Mouse (Mus musculus) mesoderm, embryonic 11.5 days (tissue): Measurements from ENCODE around the gene Hsd17b12.

ENCODE experiments used
- DNase-seq: peaks from one replicate; pipeline ENCODE4 v3.0.0-alpha.2; 2012; ENCODE audit warnings: low read depth, low spot score

Hsd17b12 gene

DNA sequence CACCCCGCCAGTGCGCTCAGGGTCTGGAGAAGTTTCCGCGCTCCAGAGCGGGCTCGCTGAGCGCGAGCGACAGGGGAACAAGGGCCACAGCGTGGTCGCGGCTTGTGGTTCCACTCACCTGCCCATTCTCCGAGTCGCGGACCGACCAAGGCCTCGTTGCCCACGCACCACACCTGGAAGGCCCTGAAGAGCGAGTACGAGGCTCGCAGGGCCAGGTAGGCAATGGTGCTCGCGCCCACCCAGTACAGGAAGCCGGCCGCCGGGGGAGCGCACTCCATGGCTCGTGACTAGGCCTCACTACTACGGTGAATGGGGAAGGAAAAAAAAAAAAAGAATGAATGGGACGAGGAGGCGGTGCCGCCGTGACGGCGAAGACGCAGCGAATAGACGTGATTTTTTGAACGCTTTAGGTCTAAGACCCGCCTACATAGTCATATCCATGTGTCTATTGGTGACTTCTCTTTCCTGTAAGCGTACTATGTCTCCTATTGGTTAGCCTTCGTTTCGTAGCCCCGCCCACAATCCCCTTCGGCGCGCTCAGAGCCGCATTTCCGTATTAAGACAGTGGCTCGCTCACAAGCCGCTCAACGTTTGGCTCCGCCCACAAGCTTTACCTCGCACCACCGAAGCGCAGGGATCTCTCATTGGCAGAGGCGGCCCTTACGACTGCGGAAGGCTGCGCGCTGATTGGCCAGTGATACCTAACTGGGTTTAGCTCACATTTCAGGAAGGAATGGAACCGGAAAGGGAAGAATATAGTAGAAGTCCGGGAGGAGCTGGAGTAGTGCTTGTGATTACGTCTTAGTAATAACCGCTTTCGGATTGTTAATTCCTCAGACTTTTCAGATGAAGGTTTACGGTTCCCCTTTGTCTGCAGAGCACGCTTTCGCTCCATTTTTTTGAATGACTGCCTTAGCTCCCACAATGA is at the start of gene Hsd17b12:
Gene Hsd17b12 (minus strand): TSS at position 373 of the 928 bp plus-strand sequence.
- DNase-seq: peak; percentile 100

DNA sequence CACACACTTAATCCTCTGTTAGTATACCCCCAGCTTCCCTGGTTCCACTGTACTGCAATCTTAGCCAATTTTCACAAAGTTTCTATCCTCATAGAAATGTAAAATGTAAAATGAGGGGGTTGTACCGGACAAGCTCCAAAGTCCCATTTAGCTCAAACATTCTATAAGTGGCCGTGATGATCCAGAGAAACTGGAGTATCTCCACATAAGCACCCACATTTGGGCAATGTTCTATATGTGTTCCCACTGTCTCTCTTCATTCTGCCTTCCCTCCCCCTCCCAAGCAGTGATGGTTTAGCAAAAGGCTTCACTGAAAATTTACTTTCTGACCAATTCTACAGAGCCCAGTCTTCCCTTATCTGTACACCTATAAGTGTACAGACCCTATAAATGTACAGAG is 27.1 kb upstream of the Hsd17b12 start:
- no peak for DNase-seq

DNA sequence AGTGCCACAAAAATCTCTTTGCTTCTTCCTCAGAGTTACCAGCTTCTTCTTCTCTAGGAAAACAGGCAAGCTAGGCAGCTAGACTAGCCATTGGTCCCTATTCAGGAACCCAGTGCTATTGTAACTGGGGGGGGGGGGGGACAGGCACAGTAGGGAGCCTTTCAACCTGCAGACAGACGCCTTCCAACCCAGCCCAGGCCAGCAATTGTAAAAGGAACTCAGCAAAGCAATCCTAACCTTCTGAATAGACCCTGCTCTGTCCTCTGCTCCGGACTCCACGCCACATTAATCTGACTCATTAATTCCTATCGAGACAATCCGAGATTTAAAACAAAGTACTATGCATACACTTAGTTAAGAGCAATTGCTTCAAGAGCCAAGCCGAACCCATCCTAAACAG is 26.4 kb upstream of the Hsd17b12 start:
- DNase-seq: no peak

DNA sequence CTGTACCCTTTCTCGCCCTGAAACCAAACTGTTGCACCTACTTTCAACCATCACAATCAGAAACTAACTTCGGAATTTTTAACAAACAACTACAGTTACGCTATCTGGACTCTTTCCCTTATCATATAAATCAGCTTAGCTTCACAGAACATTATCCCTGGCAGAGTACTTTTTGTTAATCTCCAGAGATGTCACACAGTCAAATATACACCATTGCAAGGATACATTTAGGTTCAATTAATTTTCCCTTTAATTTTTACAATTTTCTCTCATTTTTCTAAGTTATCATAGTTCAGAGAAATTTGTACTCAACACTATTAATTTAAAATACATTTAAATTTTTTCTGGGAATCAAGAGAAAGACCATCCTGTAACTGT is 21.3 kb upstream of the Hsd17b12 start:
- no peak for DNase-seq

DNA sequence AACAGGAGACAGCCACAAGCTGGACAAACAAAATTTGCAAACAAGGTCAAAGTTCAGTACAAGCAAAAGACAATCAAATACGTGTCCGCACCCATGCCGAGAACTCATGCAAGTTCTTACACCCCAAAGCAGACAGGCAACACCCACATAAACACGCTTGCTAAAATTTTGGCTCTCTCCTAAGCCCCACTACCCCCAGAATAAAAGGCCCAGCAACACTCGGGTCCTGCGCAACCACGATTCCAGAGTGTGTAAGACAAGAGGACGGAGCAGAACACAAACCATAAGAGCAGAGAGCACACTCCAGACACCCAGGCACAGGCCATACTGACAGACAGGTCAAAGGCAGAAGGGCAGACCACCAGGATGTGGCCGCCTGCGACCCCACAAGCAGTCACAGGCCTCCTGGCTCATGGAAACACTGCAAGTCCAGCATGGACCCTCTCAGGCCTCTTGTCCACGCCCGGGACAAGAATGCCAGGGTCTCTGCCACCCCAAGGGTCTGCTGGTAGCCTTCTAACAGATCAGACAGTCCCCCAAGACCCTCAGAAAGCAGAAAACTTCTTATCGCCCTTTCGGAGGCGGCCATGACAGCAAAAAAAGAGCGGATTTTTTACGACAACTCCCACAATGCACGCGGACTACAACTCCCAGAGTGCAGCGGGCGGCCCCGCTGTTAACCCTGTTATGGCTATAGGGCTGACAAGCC is 20.7 kb upstream of the Hsd17b12 start:
- peak; percentile 87 for DNase-seq

DNA sequence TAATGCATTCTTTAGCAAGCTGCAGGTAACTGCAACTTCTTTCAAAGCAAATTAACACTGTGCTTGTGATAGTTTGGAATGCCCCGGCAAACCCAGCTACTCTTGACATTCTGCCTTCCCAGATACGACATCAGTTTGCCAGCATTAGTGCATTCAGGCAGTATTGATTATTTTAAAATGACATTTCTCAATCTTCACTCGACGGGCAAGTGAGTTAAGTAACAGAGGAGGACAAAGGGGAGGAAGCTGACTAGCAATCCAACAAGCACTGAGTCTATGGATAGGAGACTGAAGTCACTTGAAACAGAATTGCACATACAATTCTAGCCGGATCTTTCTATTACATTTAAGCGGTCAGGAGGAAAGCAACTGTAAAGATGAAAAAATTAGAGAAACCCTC is 19.5 kb upstream of the Hsd17b12 start:
- no peak for DNase-seq

DNA sequence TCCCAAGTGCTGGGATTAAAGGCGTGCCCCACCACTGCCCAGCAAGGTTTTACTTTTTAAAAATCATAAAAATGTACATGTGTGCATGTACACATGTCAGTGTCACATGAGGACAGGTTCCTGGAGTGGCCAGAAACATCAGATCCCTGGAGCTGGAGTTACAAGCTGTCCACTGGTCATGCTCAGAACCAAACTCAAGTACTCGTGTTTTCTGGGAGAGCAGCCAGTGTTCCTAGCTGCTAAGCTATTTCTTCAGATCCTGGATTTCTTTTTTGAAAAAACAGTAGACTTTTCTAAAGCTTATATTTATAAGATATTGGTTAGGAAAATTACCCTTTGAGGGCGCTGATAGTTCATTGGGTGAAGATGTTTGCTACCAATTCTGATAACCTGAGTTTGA is 18.6 kb upstream of the Hsd17b12 start:
- DNase-seq: no peak

DNA sequence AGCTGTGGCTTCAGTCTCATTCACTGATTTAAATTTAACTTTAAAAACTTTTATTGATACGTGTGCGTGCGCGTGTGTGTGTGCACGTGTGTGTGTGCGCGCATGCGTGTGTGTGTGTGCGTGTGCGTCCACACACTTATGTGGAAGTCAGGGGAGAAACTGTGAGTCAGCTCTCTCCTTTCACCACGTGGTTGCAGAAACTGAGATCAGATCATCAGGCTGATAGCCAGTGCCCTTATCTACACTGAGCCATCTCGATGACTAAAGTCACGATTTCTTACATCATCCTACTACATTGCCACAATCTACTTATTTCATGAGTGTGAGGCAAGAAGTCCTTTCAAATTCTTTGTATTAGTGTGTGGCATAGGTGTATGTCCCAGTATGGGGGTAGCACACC is 15.8 kb upstream of the Hsd17b12 start:
- no peak for DNase-seq

DNA sequence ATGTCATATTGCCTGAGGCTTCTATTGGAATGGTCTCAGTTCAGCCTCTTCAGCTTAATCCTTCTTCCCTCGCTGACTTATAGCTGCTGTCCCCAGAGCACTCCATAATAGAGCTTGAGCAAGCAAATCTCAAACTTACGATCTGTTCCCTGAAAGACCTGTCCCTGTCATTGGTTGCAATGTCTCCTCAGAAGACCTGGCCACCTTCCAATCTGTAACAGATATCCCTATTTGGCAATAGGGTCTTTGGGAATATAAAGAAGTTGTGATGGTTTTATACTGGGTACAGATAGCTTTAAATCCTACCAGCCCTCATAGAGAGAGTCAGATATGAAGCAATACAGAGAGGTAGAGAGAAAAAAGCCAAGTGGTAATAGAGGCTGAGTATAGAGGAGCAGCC is 5.4 kb upstream of the Hsd17b12 start:
- DNase-seq: no peak

DNA sequence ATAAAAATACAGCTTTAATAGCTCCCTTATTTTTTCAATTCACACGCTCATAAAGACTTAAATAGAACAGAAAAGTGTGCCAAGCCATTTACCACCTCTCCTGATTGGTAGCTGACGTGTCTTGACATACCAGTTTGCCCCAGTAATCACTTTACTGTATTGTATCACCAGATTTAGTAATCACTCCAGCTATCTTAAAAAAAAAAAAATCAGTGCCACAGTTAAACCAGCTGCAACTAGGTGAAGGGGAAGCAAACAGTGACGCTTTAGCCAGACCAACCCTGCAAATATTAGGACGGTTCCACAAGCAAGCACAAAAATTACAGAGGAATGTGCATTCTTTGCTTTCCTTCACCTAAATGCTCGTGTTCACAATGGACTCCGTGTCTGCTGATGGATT is 4.4 kb upstream of the Hsd17b12 start:
- no peak for DNase-seq

DNA sequence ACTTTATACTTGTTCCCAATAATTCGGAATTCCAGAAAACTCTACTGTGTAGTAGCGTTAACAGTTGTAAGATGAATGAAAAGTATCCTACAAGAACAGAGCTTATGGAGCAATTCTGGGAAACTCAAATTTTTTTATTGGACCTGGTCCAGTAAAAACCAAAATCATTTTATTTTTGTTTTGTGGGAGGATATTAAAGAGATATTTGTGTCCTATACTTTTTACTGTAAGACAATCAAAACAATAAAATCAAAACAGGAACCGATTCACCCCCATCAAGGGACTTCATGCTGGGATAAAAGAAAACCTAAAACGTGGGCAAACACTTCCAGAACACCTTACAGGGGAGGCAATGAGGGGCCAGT is 738 bp upstream of the Hsd17b12 start:
- DNase-seq: no peak

DNA sequence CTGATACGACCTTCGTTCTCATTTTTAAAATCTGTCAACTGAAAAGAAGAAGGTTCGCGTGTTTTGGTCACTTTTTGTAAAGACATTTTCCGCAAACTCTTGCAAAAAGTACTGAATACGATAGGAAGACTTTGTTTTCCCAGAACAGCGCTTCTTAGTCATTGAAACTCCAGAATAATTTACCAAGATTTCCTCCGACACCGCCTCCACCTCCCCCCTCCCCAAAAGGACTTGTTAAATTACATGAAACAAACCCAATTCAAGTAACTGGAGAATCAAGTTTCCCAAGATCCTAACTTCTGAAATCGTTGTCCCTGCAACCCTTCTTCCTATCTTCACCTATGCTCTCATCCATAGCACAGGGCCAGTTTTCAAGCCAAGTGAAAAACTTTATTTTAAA is 713 bp downstream of the Hsd17b12 start:
- DNase-seq: peak; percentile 9

DNA sequence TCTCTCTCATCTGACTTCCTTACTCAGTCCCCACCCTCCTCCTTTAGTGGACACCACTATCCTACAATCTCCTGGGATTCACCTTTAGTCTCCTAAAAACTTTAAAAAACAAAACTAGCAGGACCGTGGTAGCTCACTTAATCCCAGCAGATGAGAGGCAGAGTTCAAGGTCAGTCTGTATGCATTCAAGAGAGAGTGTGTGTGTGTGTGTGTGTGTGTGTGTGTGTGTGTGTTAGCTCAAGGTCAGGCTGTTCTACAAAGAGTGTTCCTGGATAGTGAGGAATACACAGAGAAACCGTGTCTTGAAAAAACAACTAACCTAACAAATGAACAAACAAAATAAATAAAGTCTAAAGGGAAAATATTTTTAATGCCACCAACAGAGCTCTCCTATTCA is 12.6 kb downstream of the Hsd17b12 start:
- DNase-seq: no peak

DNA sequence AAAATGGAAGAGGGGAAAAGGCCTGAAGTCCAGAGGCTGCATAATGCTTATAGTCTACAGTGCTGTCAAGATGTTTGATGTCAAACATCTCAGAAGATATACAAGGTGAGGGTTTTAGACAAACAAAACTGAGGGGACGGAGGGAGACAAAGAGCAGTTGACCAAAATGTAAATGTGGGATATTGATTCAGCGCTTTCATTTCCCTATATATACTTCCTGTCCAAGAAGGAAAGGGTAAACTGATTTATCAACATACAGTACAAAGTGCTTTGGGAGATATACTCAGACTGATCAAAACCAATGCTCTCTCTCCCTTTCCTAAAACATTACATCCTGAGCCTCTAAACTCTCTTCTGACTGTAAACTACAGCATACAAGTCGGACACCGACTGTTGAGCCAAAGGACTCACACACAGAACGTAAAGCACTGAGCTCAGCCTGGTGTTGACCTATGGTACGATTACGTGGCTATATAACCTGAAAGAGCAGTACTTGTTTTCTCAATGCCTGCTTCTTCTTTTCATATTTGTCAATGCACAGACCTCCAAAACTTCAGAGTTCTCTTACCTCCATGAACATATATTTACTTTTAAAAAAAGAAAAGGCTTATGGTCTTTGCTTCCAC is 13.1 kb downstream of the Hsd17b12 start:
- no peak for DNase-seq

DNA sequence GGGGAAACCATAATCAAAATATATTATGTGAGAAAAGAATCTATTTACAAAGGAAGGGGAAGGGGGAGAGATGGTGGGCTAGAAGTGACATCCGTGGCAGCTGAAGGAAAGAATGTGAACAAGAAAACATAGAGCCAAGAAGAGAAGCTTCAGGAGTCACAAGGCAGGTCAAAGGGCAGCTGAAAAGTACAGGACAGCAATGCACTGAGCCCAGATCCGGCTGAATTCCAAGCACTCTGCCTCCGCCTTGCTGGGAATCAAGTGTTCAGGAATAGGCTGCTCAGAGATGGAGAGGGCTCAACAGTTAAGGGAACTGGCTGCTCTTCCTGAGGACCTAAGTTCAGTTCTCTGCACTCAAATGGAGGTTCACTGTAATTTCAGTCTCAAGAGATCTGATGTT is 16.5 kb downstream of the Hsd17b12 start:
- peak; percentile 13 for DNase-seq

DNA sequence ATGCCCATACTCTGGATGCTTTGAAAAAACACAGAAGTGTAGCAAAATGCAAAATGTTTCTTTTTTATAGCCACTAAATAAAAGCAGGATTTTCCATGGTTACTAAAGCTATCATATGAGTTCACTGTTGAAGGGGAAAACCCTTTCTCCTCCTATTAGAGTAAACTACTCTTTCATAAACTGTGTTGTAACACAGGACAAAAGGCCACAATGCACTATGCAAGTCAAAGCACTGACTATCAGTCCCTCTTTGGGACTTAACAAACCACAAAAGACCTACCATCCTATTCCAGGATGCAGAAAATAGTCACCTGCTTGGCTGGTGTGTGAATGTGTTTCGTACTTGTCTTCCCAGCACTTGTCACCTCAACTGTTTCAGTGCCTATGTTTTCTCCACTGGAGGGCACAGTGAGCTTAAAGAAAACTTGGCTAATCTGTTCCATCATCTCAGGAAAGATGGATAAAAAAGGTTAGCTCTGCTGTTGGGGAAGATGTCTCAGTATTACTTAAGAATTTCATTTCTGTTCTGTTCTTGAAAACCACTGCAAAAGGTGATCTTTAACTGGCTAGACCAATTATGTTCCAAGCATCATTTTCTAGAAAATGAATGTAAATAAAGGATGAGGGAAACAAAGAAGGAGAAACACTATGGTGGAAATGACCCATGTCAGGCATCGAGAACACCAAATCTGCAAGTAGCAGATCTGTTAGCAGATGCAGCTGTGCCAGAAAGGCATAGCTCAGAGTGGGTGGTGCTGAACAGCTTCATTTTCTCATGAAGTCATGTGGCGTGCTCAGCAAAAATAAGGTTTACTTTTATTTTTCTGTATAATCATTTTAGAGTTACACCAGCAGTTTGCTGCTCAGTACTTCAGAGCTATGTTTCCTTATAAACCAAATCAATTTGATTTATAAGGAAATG is 19.0 kb downstream of the Hsd17b12 start:
- DNase-seq: no peak

DNA sequence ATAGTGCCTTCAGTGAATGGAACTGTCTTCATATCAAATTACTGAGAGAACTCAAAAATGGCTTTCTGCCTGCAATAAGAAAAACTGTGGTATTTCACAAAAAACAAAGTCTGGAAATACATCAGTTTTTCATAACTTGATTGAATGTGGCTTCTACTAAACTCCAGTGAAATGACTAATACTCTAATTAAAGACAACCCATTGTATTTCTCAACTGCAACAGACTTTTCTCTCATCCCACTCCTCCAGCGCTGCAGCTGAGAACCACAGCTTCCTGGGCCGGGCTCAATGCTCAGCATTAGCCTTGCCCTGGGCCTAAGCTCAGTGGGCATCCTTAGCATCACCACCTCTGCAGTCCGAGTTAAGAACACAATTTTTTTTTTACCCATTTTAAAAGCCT is 20.9 kb downstream of the Hsd17b12 start:
- no peak for DNase-seq

DNA sequence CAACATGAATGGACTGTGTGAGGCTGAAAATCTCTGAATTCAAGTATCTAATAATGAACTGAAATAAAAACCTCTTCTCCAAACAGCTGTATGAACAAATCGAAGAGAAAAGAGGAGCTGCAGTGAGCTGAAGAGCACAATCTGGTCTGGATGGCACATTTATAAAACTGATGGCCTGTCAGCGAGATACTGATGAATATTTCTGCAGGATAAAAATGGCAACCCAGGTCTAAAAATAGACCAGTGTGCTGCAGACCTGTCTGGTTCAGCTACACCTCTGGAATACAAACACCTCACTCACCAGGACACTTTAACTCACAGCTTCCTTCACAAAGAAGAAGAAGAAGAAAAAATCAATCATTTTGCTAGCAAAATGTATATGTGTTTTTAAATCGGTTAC is 29.3 kb downstream of the Hsd17b12 start:
- no peak for DNase-seq

DNA sequence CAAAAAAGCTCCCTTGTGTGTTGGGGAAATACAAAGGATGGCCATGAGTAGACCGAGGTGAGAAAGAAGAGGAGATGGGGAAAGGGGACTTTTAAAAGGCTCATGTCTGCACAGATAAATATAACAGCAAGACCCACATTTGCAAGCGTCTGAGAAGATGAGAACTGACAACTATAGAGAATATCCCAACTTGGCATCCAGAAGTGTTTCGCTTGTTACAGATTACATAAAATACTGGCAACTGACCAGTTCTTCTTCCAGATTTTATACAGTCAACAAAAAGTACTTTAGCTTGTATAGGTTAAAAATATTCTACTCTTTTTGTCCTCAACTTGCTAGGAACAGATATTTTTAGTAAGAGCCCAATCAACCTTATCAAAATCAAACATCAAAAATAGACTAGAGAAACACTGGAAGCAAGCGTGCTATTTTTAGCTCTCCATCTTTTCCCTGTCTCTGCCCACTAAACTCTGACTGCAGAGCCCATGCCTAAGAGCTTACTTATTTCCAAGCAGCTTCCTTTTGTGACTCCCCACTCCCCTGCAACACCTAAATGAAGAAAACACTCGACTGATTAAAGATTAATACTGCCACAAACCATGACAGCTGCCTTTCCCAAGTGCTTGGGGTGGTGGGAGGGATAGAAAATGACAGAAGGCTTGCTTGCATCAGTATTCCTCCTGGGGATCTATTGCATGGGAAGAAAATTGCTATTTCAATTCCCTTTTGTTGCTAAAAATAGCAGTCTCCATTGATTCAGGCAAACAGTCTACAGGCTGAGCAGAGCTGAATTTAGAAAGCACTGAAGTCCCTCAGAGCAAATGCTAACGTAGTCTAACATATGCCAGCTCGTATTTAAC is 35.4 kb downstream of the Hsd17b12 start:
- peak; percentile 28 for DNase-seq

DNA sequence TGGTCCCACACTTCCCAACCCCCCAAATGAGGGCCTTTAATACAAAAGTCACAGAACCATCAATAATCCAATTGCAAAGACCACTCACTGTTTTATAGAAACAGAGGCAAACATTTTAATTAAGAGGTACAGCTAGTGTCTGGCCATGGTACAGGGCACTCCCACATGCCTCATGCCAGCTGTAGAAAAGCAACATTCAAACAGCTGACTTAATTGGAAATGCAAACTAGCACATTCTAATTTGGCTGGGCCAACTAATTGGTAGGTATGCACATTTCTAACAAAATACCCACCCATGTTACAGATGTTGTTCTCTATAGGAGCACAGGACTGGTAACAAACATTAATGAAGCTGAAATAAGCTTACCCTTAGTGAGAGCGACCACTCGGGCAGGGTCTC is 54.0 kb downstream of the Hsd17b12 start:
- DNase-seq: no peak

DNA sequence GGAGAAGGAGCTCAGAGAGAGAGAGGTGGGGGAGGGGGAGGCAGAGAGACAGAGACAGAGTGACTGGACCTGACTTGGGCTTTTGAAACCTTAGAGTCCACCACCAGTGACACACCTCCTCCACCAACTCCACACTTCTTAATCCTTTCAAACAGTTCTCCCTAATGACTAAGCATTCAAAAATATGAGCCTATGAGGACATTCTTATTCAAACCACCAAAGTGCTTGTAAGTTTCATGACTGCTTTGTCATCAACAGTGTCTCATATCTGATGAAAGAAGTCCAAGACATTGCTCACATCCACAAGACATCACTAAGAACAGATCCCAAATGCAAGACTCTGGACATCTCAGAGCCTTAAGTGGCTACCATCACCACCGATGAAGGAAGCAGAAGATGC is 67.9 kb downstream of the Hsd17b12 start:
- no peak for DNase-seq
